Mouse (Mus musculus): ENCODE measurements around the gene Zbtb46.

Gene Zbtb46

GRCm38 (mm10) chr2:181365655-181366075, 93.6 kb downstream of the Zbtb46 start:
- in situ Hi-C loops (cut with MseI, MboI) = no loop called here

DNA sequence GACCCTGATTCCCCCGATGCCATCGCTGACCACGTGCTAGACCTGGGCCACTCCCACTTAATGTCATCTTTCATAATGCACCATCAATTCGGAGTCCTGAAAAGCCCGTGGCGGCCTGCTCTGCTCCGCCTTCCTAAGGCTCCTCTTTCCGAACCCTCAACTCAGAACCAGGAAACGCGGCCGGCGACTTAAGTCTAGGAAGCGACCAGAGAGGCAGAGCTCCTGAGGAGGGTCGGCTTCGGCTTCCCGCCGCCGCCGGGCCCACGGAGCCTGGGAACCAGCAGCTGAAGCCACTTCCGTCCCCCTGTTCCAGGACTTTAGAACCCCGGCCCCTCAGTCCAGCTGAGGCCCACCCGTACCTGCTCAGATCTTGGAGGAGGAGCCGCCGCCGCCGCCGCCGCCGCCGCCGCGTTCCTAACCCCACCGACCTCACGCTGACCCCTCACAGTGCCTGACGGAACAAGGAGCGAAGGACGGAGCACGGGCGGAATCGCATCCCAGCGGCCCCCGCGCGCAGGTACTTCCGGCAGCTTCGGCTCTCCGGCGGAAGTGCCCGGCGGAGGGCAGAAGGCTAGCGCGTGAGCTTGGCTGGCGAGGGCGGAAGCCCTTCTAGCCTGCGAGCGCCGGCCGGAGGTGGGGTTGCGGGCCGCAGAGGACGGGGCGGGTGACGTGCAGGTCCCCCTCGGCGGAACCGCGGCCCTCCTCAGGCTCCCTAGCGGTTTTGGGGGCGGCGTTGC, 94.2 kb downstream of the Zbtb46 start, which contains the start of the genes Zgpat and Arfrp1:
Zgpat (plus strand) TSS at position 69 of the 737 bp plus-strand sequence.
Arfrp1 (minus strand) TSS at position 545 of the 737 bp plus-strand sequence.
- in situ Hi-C loops (cut with MseI, MboI) = no loop called here

- in situ Hi-C loops (cut with MseI, MboI) = no loop called here
These were observed 94.8 kb downstream of the Zbtb46 start for GRCm38 (mm10) chr2:181364487-181364859.

GRCm38 (mm10) chr2:181363946-181364345, 95.3 kb downstream of the Zbtb46 start:
- in situ Hi-C loops (cut with MseI, MboI) = no loop called here

DNA sequence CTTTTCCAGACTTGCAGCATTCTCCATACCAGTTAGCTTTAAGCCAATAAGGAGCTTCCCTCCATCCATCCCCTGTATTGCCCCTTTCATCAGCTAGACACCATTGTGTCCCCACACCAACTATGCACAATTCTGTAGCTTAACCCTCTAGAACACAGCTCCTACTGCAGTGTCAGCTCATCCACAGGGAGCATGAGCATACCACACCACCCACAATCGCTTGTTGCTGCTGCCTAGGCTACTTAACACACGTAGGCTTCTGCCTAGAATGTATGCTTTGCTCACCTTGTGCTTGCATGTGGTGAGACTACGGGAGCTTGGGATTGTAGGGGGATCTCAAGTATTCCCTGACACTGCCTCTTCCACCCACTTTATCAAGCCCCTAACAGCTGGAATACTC, 102.4 kb downstream of the Zbtb46 start:
- in situ Hi-C loops (cut with MseI, MboI) = no loop called here

- in situ Hi-C loops (cut with MseI, MboI) = no loop called here
These were observed 116.5 kb downstream of the Zbtb46 start for GRCm38 (mm10) chr2:181342766-181343165.

DNA sequence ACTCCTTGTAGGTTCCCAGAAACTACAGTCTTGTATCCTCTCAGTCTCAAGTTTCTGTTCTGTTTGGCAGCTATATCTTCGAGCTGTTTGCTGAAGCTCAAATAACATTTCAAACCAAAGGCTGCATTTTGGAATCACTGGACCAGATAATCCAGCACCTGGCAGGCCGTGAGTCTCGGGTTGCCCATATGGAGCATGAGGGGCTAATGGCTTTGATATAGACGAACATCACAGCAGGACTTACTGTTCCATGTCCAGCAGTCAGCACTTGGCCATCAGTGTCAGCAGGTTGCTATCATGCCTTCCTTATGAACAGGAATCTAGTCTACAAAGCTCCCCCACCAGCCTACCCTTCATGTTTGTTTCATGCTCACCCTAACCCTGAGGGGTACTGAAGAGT, 118.8 kb downstream of the Zbtb46 start:
- in situ Hi-C loops (cut with MseI, MboI) = no loop called here
